Mouse (Mus musculus): ENCODE data around the gene Polm. TPM values are rescaled to one million over a fixed set of nuclear protein-coding genes. Genes with fewer than 3 reads are reported as not detected.
"Not testable (repeated sequence)": the region's sequence is repeated elsewhere in the genome, so short reads cannot be mapped to it uniquely, and the experiment has no call there.

The Polm gene
- polyA plus RNA-seq, 1 experiment from 2014 or later, result 8.7 TPM

GRCm38 (mm10) chr11:5855902-5856301 lies 18.1 kb upstream of the Polm start:
- no peak for DNase-seq (ENCODE audit: low spot score)

GRCm38 (mm10) chr11:5855481-5855880 lies 17.7 kb upstream of the Polm start:
- DNase-seq (ENCODE audit: low spot score), result no peak

- no peak for DNase-seq (ENCODE audit: low spot score)
Observed at GRCm38 (mm10) chr11:5852314-5852713, 14.5 kb upstream of the Polm start.

- DNase-seq (ENCODE audit: low spot score), result peak; percentile 85
Observed at GRCm38 (mm10) chr11:5851021-5851736, 13.4 kb upstream of the Polm start.

GRCm38 (mm10) chr11:5850452-5850851 lies 12.6 kb upstream of the Polm start:
- peak; percentile 67 for DNase-seq (ENCODE audit: low spot score)

GRCm38 (mm10) chr11:5849316-5849715 lies 11.5 kb upstream of the Polm start:
- DNase-seq (ENCODE audit: low spot score), result no peak

- peak; percentile 34 for DNase-seq (ENCODE audit: low spot score)
Observed at GRCm38 (mm10) chr11:5848741-5849140, 10.9 kb upstream of the Polm start.

- DNase-seq (ENCODE audit: low spot score), result no peak
Observed at GRCm38 (mm10) chr11:5846639-5847345, 9.0 kb upstream of the Polm start.

- DNase-seq (ENCODE audit: low spot score), result no peak
Observed at GRCm38 (mm10) chr11:5843131-5843530, 5.3 kb upstream of the Polm start.

- DNase-seq (ENCODE audit: low spot score), result no peak
Observed at GRCm38 (mm10) chr11:5841751-5842150, 3.9 kb upstream of the Polm start.

- DNase-seq (ENCODE audit: low spot score), result no peak
Observed at GRCm38 (mm10) chr11:5840346-5840745, 2.5 kb upstream of the Polm start.

- no peak for DNase-seq (ENCODE audit: low spot score)
Observed at GRCm38 (mm10) chr11:5836126-5836525, 1.7 kb downstream of the Polm start.

- DNase-seq (ENCODE audit: low spot score), result no peak
Observed at GRCm38 (mm10) chr11:5835057-5835456, 2.8 kb downstream of the Polm start.

GRCm38 (mm10) chr11:5834506-5834905 lies 3.3 kb downstream of the Polm start:
- no peak for DNase-seq (ENCODE audit: low spot score)

- DNase-seq (ENCODE audit: low spot score), result no peak
Observed at GRCm38 (mm10) chr11:5829327-5829726, 8.5 kb downstream of the Polm start.

- no peak for DNase-seq (ENCODE audit: low spot score)
Observed at GRCm38 (mm10) chr11:5828509-5829191, 9.2 kb downstream of the Polm start.

- no peak for DNase-seq (ENCODE audit: low spot score)
Observed at GRCm38 (mm10) chr11:5827931-5828330, 9.9 kb downstream of the Polm start.

GRCm38 (mm10) chr11:5825432-5825831 lies 12.4 kb downstream of the Polm start:
- DNase-seq (ENCODE audit: low spot score), result no peak

GRCm38 (mm10) chr11:5819223-5819622 lies 18.6 kb downstream of the Polm start:
- no peak for DNase-seq (ENCODE audit: low spot score)

GRCm38 (mm10) chr11:5813381-5813780 lies 24.4 kb downstream of the Polm start:
- DNase-seq (ENCODE audit: low spot score), result no peak

GRCm38 (mm10) chr11:5809487-5809886 lies 28.3 kb downstream of the Polm start:
- not testable (repeated sequence) for DNase-seq (ENCODE audit: low spot score)

GRCm38 (mm10) chr11:5807956-5808355 lies 29.9 kb downstream of the Polm start:
- DNase-seq (ENCODE audit: low spot score), result no peak
